Mouse (Mus musculus) cortical plate, adult 2 months (tissue): ENCODE measurements around the gene Tsc22d3.

ENCODE experiments used
- CTCF ChIP-seq: fragments of 200-500 bp; IDR thresholded peaks from 2 replicates; pipeline ENCODE4 v1.5.1; 2011; ENCODE audit warnings: mild to moderate bottlenecking, control low read depth, low read length; ENCODE audit not compliant: insufficient read depth; ENCODE audit errors: extremely low read depth
- POLR2A ChIP-seq: fragments of 200-500 bp; IDR thresholded peaks from 2 replicates; pipeline ENCODE4 v1.6.1; 2011; ENCODE audit warnings: mild to moderate bottlenecking, low read length, control low read depth; ENCODE audit not compliant: insufficient read depth; ENCODE audit errors: extremely low read depth

DNA sequence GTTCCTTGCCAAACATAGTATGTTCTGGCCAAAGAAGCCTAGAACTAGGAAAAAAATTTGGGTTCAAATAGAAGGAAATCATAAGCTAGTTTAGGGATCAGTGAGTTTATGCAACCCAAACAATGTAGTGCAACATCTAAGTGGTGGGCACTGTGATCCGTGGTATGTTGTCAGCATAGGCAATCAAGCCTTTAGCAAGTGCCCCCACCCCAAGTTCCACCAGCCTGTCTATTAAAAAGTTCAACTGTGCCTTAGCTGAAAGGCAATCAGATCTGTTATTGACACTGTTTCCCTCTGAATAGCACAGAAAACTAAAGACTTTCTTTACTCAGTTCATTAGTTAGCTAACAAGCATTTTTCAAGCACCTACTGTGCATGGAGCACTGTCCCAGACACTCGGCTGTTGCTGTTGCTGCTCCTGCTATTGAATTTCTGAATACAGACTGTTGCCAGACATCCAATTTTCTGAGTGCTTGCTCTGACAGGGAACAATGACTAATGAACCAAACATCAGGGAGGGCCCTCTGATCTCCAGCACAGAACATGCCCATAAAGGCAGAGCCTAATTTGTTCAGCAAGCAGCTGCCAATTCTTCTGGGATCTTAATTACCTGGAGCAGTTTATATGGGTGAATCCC, 27.6 kb downstream of the Tsc22d3 start:
- no peak for TF ChIP-seq CTCF
- no peak for TF ChIP-seq POLR2A
